In genomic region chr13:41828296-41828754, GRCm38 (mm10) we compare ENCODE assay signal across 11 mouse cellular contexts. TPM values are rescaled to one million over a fixed set of nuclear protein-coding genes. Genes with fewer than 3 reads are reported as not detected.
DNase-seq lines count a peak whose midpoint lies in the region; ATAC-seq and TF ChIP-seq lines count a peak whose summit lies in the region.
"Had no signal": no experiment of that assay in that cellular context is flagged by ENCODE, and none has a peak within 500 bp of the region (broad histone marks: within the 10 kb centered on the region; RNA-seq: fewer than 3 reads in every experiment).

No protein-coding gene starts in this region.

- H3K4me1 ChIP-seq in liver, adult 2 months (ENCODE audit: control insufficient read depth, insufficient read depth, low read length), result peaks cover 7% of the 10 kb centered on the region; the same call in 1 of the 2 replicates
- H3K4me1 ChIP-seq in liver, embryonic 11.5 days (replicated peaks; ENCODE audit: control insufficient read depth, insufficient read depth, low read length), result no peaks in the 10 kb centered on the region
- H3K4me1 ChIP-seq in intestine, postnatal 0 days (replicated peaks; ENCODE audit: control insufficient read depth, insufficient read depth, low read length), result 0 out of 2 replicates have a peak, but pooled peaks cover 2% of the 10 kb centered on the region
- peaks cover 4% of the 10 kb centered on the region; the same call in 1 of the 2 replicates for H3K4me1 ChIP-seq in lung, embryonic 16.5 days (replicated peaks; ENCODE audit: control insufficient read depth, insufficient read depth, low read length)
- peaks cover 21% of the 10 kb centered on the region; the same call in 1 of the 2 replicates for H3K4me1 ChIP-seq in small intestine, adult 2 months (ENCODE audit: control insufficient read depth, insufficient read depth, insufficient read length, low read length)
- H3K4me1 ChIP-seq in heart, embryonic 12.5 days (replicated peaks), result peaks cover 13% of the 10 kb centered on the region; the same call in 1 of the 2 replicates

- H3K9ac ChIP-seq in liver, adult 2 months (ENCODE audit: low read depth, low read length), result peak overlapping the region; percentile 88
- H3K9ac ChIP-seq in liver, embryonic 11.5 days (ENCODE audit: low read depth, low read length), result no peak overlapping the region
- H3K9ac ChIP-seq in intestine, postnatal 0 days (ENCODE audit: low read depth, low read length), result 0 out of 2 replicates have a peak overlapping the region, but pooled peaks have one; percentile 8
- no peak overlapping the region for H3K9ac ChIP-seq in lung, embryonic 16.5 days (ENCODE audit: low read length)
- H3K9ac ChIP-seq in heart, embryonic 12.5 days, result no peak overlapping the region

- H3K4me2 ChIP-seq in liver, embryonic 11.5 days, result no peak overlapping the region
- peak overlapping the region; percentile 49 for H3K4me2 ChIP-seq in intestine, postnatal 0 days (replicated peaks; ENCODE audit: low read depth)
- H3K4me2 ChIP-seq in lung, embryonic 16.5 days (ENCODE audit: low read depth, low read length), result no peak overlapping the region
- H3K4me2 ChIP-seq in heart, embryonic 12.5 days, result no peak overlapping the region

- H3K9me3 ChIP-seq in liver, embryonic 11.5 days (ENCODE audit: control insufficient read depth, low read length), result no peaks in the 10 kb centered on the region
- H3K9me3 ChIP-seq in intestine, postnatal 0 days (ENCODE audit: control insufficient read depth), result no peaks in the 10 kb centered on the region
- no peaks in the 10 kb centered on the region for H3K9me3 ChIP-seq in lung, embryonic 16.5 days (ENCODE audit: control insufficient read depth, low read length)
- H3K9me3 ChIP-seq in heart, embryonic 12.5 days (replicated peaks), result no peaks in the 10 kb centered on the region

- no peak for ATAC-seq in liver, embryonic 11.5 days (replicated peaks; ENCODE audit: low FRiP score)
- ATAC-seq in intestine, postnatal 0 days, result peak; percentile 95
- ATAC-seq in lung, embryonic 16.5 days (ENCODE audit: low read depth), result peak; percentile 12; the same call in 1 of the 2 replicates
- no peak for ATAC-seq in inflammation-experienced regulatory T-cells, adult 6 months
- no peak for ATAC-seq in heart, embryonic 12.5 days (ENCODE audit: insufficient number of reproducible peaks, low FRiP score)

- peak overlapping the region; percentile 77 for H3K27ac ChIP-seq in liver, adult 2 months (replicated peaks; ENCODE audit: insufficient read depth, low read depth, low read length)
- no peak overlapping the region for H3K27ac ChIP-seq in liver, embryonic 11.5 days (ENCODE audit: low read depth, low read length)
- H3K27ac ChIP-seq in intestine, postnatal 0 days (ENCODE audit: low read depth, low read length), result peak overlapping the region; percentile 86
- H3K27ac ChIP-seq in lung, embryonic 16.5 days (ENCODE audit: low read length), result no peak overlapping the region
- peak overlapping the region; percentile 99 for H3K27ac ChIP-seq in small intestine, adult 2 months (ENCODE audit: insufficient read depth, low read depth, low read length)
- no peak overlapping the region for H3K27ac ChIP-seq in heart, embryonic 12.5 days (ENCODE audit: poor library complexity, severe bottlenecking)

- H3K79me2 ChIP-seq in liver, adult 2 months (ENCODE audit: control insufficient read depth, insufficient read depth, low read length), result peaks cover 15% of the 10 kb centered on the region; the same call in 1 of the 2 replicates

- H3K36me3 ChIP-seq in liver, adult 2 months (ENCODE audit: control insufficient read depth, insufficient read depth, low read length), result no peaks in the 10 kb centered on the region
- no peaks in the 10 kb centered on the region for H3K36me3 ChIP-seq in liver, embryonic 11.5 days (ENCODE audit: control insufficient read depth, insufficient read depth, low read length)
- H3K36me3 ChIP-seq in intestine, postnatal 0 days (ENCODE audit: control insufficient read depth, insufficient read depth), result no peaks in the 10 kb centered on the region
- no peaks in the 10 kb centered on the region for H3K36me3 ChIP-seq in lung, embryonic 16.5 days (ENCODE audit: control insufficient read depth, insufficient read depth, low read length)
- H3K36me3 ChIP-seq in small intestine, adult 2 months (ENCODE audit: control insufficient read depth, insufficient read depth, low read length), result no peaks in the 10 kb centered on the region
- no peaks in the 10 kb centered on the region for H3K36me3 ChIP-seq in heart, embryonic 12.5 days

- DNase-seq in liver, adult 2 months (ENCODE audit: extremely low read depth, low read depth, low spot score), result peak; percentile 100
- DNase-seq in liver, embryonic 11.5 days (ENCODE audit: low spot score), result no peak
- DNase-seq in ovary, postnatal 10 days (ENCODE audit: low spot score), result no peak
- DNase-seq: left cerebral cortex, postnatal 4 days had no signal

- TF ChIP-seq CTCF in liver, adult 2 months (IDR thresholded peaks at IDR 0.05; ENCODE audit: low read depth, low read length), result no peak
- TF ChIP-seq CTCF in intestine, postnatal 0 days (IDR thresholded peaks at IDR 0.05; ENCODE audit: low read depth), result no peak
- no peak for TF ChIP-seq CTCF in small intestine, adult 2 months (IDR thresholded peaks at IDR 0.05; ENCODE audit: extremely low read depth, insufficient read length, insufficient replicate concordance, low read depth, low read length)

- no peaks in the 10 kb centered on the region for H3K27me3 ChIP-seq in liver, adult 2 months (ENCODE audit: control insufficient read depth, insufficient read depth, low read length)
- H3K27me3 ChIP-seq in liver, embryonic 11.5 days (replicated peaks; ENCODE audit: control insufficient read depth, insufficient read depth, low read length), result no peaks in the 10 kb centered on the region
- H3K27me3 ChIP-seq in intestine, postnatal 0 days (replicated peaks; ENCODE audit: control insufficient read depth, insufficient read depth, low read length), result no peaks in the 10 kb centered on the region
- no peaks in the 10 kb centered on the region for H3K27me3 ChIP-seq in lung, embryonic 16.5 days (ENCODE audit: control insufficient read depth, insufficient read depth, low read depth, low read length)
- no peaks in the 10 kb centered on the region for H3K27me3 ChIP-seq in small intestine, adult 2 months (ENCODE audit: control insufficient read depth, insufficient read depth, low read length)
- H3K27me3 ChIP-seq in heart, embryonic 12.5 days (replicated peaks), result no peaks in the 10 kb centered on the region

- TF ChIP-seq POLR2A in liver, adult 2 months (IDR thresholded peaks at IDR 0.05; ENCODE audit: extremely low read depth, insufficient read depth, low read length), result peak; percentile 65; the same call in 1 of the 2 replicates
- TF ChIP-seq POLR2A in small intestine, adult 2 months (IDR thresholded peaks at IDR 0.05; ENCODE audit: low read depth, low read length), result peak; percentile 53; the same call in 1 of the 2 replicates

- 33% methylated on average over 8 of the region's 8 CpGs for WGBS in liver, adult 2 months
- 86% methylated on average over 8 of the region's 8 CpGs for WGBS in liver, embryonic 11.5 days
- WGBS in intestine, postnatal 0 days, result 37% methylated on average over 8 of the region's 8 CpGs
- WGBS in lung, embryonic 16.5 days, result 74% methylated on average over 8 of the region's 8 CpGs
- 20% methylated on average over 8 of the region's 8 CpGs for WGBS in small intestine, adult 2 months
- 83% methylated on average over 8 of the region's 8 CpGs for WGBS in heart, embryonic 12.5 days

- peak overlapping the region; percentile 40 for H3K4me3 ChIP-seq in liver, adult 2 months (ENCODE audit: insufficient read depth, low read depth, low read length)
- H3K4me3 ChIP-seq in liver, embryonic 11.5 days (ENCODE audit: low read depth, low read length), result no peak overlapping the region
- H3K4me3 ChIP-seq in intestine, postnatal 0 days (ENCODE audit: low read depth, low read length), result 0 out of 2 replicates have a peak overlapping the region, but pooled peaks have one; percentile 8
- no peak overlapping the region for H3K4me3 ChIP-seq in lung, embryonic 16.5 days (ENCODE audit: low read length)
- peak overlapping the region; percentile 60 for H3K4me3 ChIP-seq in small intestine, adult 2 months (ENCODE audit: low read depth, low read length)
- H3K4me3 ChIP-seq in heart, embryonic 12.5 days, result no peak overlapping the region

RNA-seq across cellular contexts. Expression of gene Adtrp, which starts 19.2 kb away (rescaled TPM):
- total RNA-seq in liver, adult 2 months (2014; rRNA removed), result 267 and 323 TPM in 2 replicates
- 193 and 251 TPM in 2 replicates for polyA plus RNA-seq in liver, adult 2 months (2012; rRNA removed)
- polyA plus RNA-seq in liver, embryonic 11.5 days (2014; fragmentation: Nextera tagmentation; extraction: Ambion mirVana), result 0.32 and 0.89 TPM in 2 replicates
- 110 and 132 TPM in 2 replicates for polyA plus RNA-seq in intestine, postnatal 0 days (2015; fragmentation: Nextera tagmentation; extraction: Ambion mirVana)
- 0.39 TPM in 1 of 2 replicates, not detected in the other for polyA plus RNA-seq in lung, embryonic 16.5 days (2015; fragmentation: Nextera tagmentation; extraction: Ambion mirVana)
- polyA plus RNA-seq in small intestine, adult 2 months (2012; rRNA removed), result 48.1 and 76.9 TPM in 2 replicates
- not detected for polyA plus RNA-seq in inflammation-experienced regulatory T-cells, adult 6 months (2017; shearing (Covaris generic))
- not detected in 2 replicates for polyA plus RNA-seq in heart, embryonic 12.5 days (2016; fragmentation: Nextera tagmentation; extraction: Ambion mirVana)
- total RNA-seq: left cerebral cortex, postnatal 4 days; megakaryocyte-erythroid progenitor cell, adult 5-6 weeks had no signal
- polyA plus RNA-seq: heart, embryonic 16.5 days had no signal

Comparison
In these comparisons a context has a peak if more than half of its experiments do, and no peak if none do; other contexts are left out.
1. H3K27ac ChIP-seq: peak in liver, adult 2 months (single experiment), intestine, postnatal 0 days (single experiment) and small intestine, adult 2 months (single experiment); none in liver, embryonic 11.5 days (single experiment), lung, embryonic 16.5 days (single experiment) and heart, embryonic 12.5 days (single experiment).
2. H3K4me3 ChIP-seq: peak in liver, adult 2 months (single experiment), intestine, postnatal 0 days (single experiment) and small intestine, adult 2 months (single experiment); none in liver, embryonic 11.5 days (single experiment), lung, embryonic 16.5 days (single experiment) and heart, embryonic 12.5 days (single experiment).
3. H3K9ac ChIP-seq: peak in liver, adult 2 months (single experiment) and intestine, postnatal 0 days (single experiment); none in liver, embryonic 11.5 days (single experiment), lung, embryonic 16.5 days (single experiment) and heart, embryonic 12.5 days (single experiment).
4. RNA of gene Adtrp, which starts 19.2 kb away (polyA plus RNA-seq): 193 to 251 TPM in liver, adult 2 months, 110 to 132 TPM in intestine, postnatal 0 days and 48.1 to 76.9 TPM in small intestine, adult 2 months; 0.32 to 0.89 TPM in liver, embryonic 11.5 days, 0.39 TPM in lung, embryonic 16.5 days, not detected in heart, embryonic 12.5 days and not detected in inflammation-experienced regulatory T-cells, adult 6 months; every median in the first group is over 10 times any median in the second.
5. ATAC-seq: peak in intestine, postnatal 0 days (single experiment) and lung, embryonic 16.5 days (single experiment); none in liver, embryonic 11.5 days (single experiment), inflammation-experienced regulatory T-cells, adult 6 months (single experiment) and heart, embryonic 12.5 days (single experiment).